Mouse (Mus musculus): Measurements from ENCODE around the gene Litaf.

GRCm38 (mm10) chr16:11001703-11002659 is 64.0 kb downstream of the Litaf start:
- no peak for TF ChIP-seq CTCF (IDR thresholded peaks at IDR 0.05; ENCODE audit: low read depth)
- peak; percentile 72; the same call in 1 of the 2 replicates for TF ChIP-seq EP300 (IDR thresholded peaks at IDR 0.05; ENCODE audit: low read depth)
